Mouse (Mus musculus) bone marrow macrophage, adult 2 months (primary cell): Measurements from ENCODE around the gene Ccdc43. TPM values are rescaled to one million over a fixed set of nuclear protein-coding genes. Genes with fewer than 3 reads are reported as not detected.

Experiments used
- H3K27ac ChIP-seq: 2 replicates; pipeline ENCODE4 v1.5.1; 2012; ENCODE audit warnings: low read depth, low read length; ENCODE audit not compliant: insufficient read depth
- H3K4me1 ChIP-seq: 2 replicates; pipeline ENCODE4 v1.6.1; 2012; ENCODE audit warnings: low read length; ENCODE audit not compliant: control insufficient read depth, insufficient read depth
- H3K4me3 ChIP-seq: 2 replicates; pipeline ENCODE4 v1.5.1; 2012; ENCODE audit warnings: mild to moderate bottlenecking, low read length, moderate library complexity; ENCODE audit not compliant: insufficient read depth
- CTCF ChIP-seq: IDR thresholded peaks from 2 replicates; pipeline ENCODE4 v1.5.1; 2012; ENCODE audit warnings: low read depth, mild to moderate bottlenecking, low read length, moderate library complexity
- POLR2A ChIP-seq: IDR thresholded peaks from 2 replicates; pipeline ENCODE4 v1.6.1; 2012; ENCODE audit warnings: mild to moderate bottlenecking, low read depth, low read length, borderline replicate concordance
- polyA plus RNA-seq: library from polyadenylated mRNA; stranded (reverse); fragments of >200 nt; gene quantifications from 2 replicates; pipeline ENCODE4 v1.2.4, GENCODE M21; 2012; ENCODE audit not compliant: missing spikeins, insufficient read depth, insufficient read length

Gene Ccdc43
- polyA plus RNA-seq, 1 experiment: 28.9 TPM

DNA sequence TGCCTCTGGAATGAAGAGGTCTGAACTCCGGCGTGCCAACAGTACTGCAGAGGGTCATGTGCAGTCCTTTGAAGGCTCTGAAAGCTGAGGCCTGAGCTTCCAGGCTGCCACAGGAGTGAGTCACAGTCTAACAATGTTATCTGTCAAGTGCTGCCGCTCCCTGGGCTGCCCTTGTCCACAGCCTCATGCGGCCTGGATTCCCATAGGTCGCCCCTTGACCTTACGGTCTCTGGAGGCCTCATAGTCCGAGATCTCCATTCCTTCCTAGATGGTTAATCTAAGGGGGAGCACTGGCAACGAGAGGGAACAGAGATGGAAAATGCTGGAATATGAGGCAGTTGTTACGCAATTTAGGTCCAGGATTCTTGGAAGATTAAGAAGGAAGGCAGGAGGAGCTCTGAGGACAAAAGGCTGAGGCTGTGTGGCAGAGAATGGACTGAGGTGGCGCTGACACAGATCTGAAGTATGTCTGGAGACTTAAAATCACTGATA lies 53.6 kb downstream of the Ccdc43 start:
- no peak overlapping the region for H3K4me3 ChIP-seq
- TF ChIP-seq CTCF (no peak), POLR2A (no peak)
- H3K4me1 ChIP-seq: no peaks in the 10 kb centered on the region
- no peak overlapping the region for H3K27ac ChIP-seq

DNA sequence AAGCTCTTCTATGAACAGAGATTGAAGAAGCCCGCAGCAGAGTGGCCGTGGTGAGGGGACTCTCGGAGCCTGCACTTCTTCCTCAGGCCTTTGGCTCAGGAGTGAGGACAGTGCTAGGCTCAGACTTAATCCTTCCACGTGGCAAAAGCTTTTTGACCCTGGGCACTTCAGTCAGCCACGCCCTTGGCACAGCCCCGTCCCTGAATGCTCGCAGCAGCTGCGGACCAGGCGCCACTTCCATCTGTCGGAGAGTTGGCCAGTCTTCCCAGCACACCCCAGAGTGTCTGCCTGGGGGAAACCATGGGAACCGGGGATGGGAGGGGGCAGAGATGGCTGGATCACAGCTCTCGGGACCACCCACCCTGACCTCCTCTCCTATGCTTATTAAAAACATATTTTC lies 60.7 kb downstream of the Ccdc43 start:
- Histone ChIP-seq H3K27ac (no peak overlapping the region), H3K4me1 (no peaks in the 10 kb centered on the region), H3K4me3 (no peak overlapping the region)
- TF ChIP-seq CTCF (no peak), POLR2A (no peak)

Other genes with a start within 250 kb of the Ccdc43 start
- gene Itga2b, start 227.7 kb downstream of the Ccdc43 start, polyA plus RNA-seq: 2.3 and 2.5 TPM in 2 replicates
- gene Gpatch8, start 141.4 kb downstream of the Ccdc43 start, polyA plus RNA-seq: 26.8 and 28.4 TPM in 2 replicates
- not detected in 2 replicates for gene Gm11627, start 118.3 kb downstream of the Ccdc43 start, polyA plus RNA-seq
- gene Fzd2, start 93.4 kb downstream of the Ccdc43 start, polyA plus RNA-seq: 0.21 TPM in 1 of 2 replicates, not detected in the other
- gene Meioc, start 34.1 kb downstream of the Ccdc43 start, polyA plus RNA-seq: not detected in 2 replicates
- gene Adam11, start 63.7 kb upstream of the Ccdc43 start, polyA plus RNA-seq: not detected in 2 replicates
- not detected in 2 replicates for gene Gjc1, start 121.9 kb upstream of the Ccdc43 start, polyA plus RNA-seq
- gene Higd1b, start 138.1 kb upstream of the Ccdc43 start, polyA plus RNA-seq: not detected in 2 replicates
- 40.2 and 57.1 TPM in 2 replicates for gene Eftud2, start 183.2 kb upstream of the Ccdc43 start, polyA plus RNA-seq
- not detected in 2 replicates for gene Ccdc103, start 183.4 kb upstream of the Ccdc43 start, polyA plus RNA-seq
- gene Fam187a, start 187.4 kb upstream of the Ccdc43 start, polyA plus RNA-seq: not detected in 2 replicates
- not detected in 2 replicates for gene Gfap, start 203.1 kb upstream of the Ccdc43 start, polyA plus RNA-seq
- gene Kif18b, start 227.3 kb upstream of the Ccdc43 start, polyA plus RNA-seq: 10.9 and 11.9 TPM in 2 replicates
- not detected in 2 replicates for gene C1ql1, start 248.9 kb upstream of the Ccdc43 start, polyA plus RNA-seq